ENCODE assay signal across 26 mouse cellular contexts in genomic region chr5:30717506-30717905, GRCm38 (mm10). TPM values are rescaled to one million over a fixed set of nuclear protein-coding genes. Genes with fewer than 3 reads are reported as not detected.
DNase-seq lines count a peak whose midpoint lies in the region; ATAC-seq and TF ChIP-seq lines count a peak whose summit lies in the region.
"Had no signal": no experiment of that assay in that cellular context is flagged by ENCODE, and none has a peak within 500 bp of the region (broad histone marks: within the 10 kb centered on the region; RNA-seq: fewer than 3 reads in every experiment).

No protein-coding gene starts in this region.

- no peak overlapping the region for H3K9ac ChIP-seq in hindbrain, postnatal 0 days (replicated peaks; ENCODE audit: low read length)
- no peak overlapping the region for H3K9ac ChIP-seq in midbrain, embryonic 13.5 days (replicated peaks)
- H3K9ac ChIP-seq in midbrain, embryonic 16.5 days (ENCODE audit: low read depth, low read length), result no peak overlapping the region
- peak overlapping the region; percentile 3; the same call in 1 of the 2 replicates for H3K9ac ChIP-seq in hindbrain, embryonic 14.5 days
- H3K9ac ChIP-seq: heart, embryonic 12.5 days; liver, embryonic 15.5 days; lung, embryonic 15.5 days had no signal

- H3K4me1 ChIP-seq in hindbrain, embryonic 10.5 days (replicated peaks), result peaks cover 71% of the 10 kb centered on the region
- H3K4me1 ChIP-seq in hindbrain, postnatal 0 days (ENCODE audit: insufficient read depth, low read length), result 0 out of 2 replicates have a peak, but pooled peaks cover 7% of the 10 kb centered on the region
- H3K4me1 ChIP-seq in midbrain, embryonic 13.5 days (replicated peaks), result peaks cover 58% of the 10 kb centered on the region
- H3K4me1 ChIP-seq in midbrain, embryonic 16.5 days (ENCODE audit: control insufficient read depth, insufficient read depth, low read length), result peaks cover 34% of the 10 kb centered on the region
- H3K4me1 ChIP-seq in hindbrain, embryonic 14.5 days (replicated peaks; ENCODE audit: control insufficient read depth, insufficient read depth, low read length), result peaks cover 36% of the 10 kb centered on the region

- peaks cover 13% of the 10 kb centered on the region for H3K27me3 ChIP-seq in hindbrain, embryonic 10.5 days (ENCODE audit: insufficient read depth, poor library complexity, severe bottlenecking)
- no peaks in the 10 kb centered on the region for H3K27me3 ChIP-seq in hindbrain, postnatal 0 days (ENCODE audit: insufficient read depth, low read length)
- no peaks in the 10 kb centered on the region for H3K27me3 ChIP-seq in midbrain, embryonic 13.5 days
- no peaks in the 10 kb centered on the region for H3K27me3 ChIP-seq in midbrain, embryonic 16.5 days (ENCODE audit: control insufficient read depth, insufficient read depth, low read depth, low read length)
- H3K27me3 ChIP-seq in hindbrain, embryonic 14.5 days (ENCODE audit: control insufficient read depth, insufficient read depth, low read length), result no peaks in the 10 kb centered on the region

- peaks cover 47% of the 10 kb centered on the region for H3K36me3 ChIP-seq in hindbrain, embryonic 10.5 days
- peaks cover 5% of the 10 kb centered on the region for H3K36me3 ChIP-seq in hindbrain, postnatal 0 days (ENCODE audit: insufficient read depth, low read length)
- H3K36me3 ChIP-seq in midbrain, embryonic 13.5 days, result peaks cover 23% of the 10 kb centered on the region
- H3K36me3 ChIP-seq in midbrain, embryonic 16.5 days (ENCODE audit: control insufficient read depth, insufficient read depth, low read length), result peaks cover 2% of the 10 kb centered on the region; the same call in 1 of the 2 replicates
- H3K36me3 ChIP-seq in hindbrain, embryonic 14.5 days (replicated peaks; ENCODE audit: control insufficient read depth, insufficient read depth), result peaks cover 28% of the 10 kb centered on the region
- H3K36me3 ChIP-seq: G1E; heart, embryonic 12.5 days; limb, embryonic 10.5 days; liver, embryonic 15.5 days; lung, embryonic 15.5 days had no signal

- WGBS in hindbrain, embryonic 10.5 days, result 89% methylated on average over 4 of the region's 4 CpGs
- WGBS in hindbrain, postnatal 0 days, result 79% methylated on average over 4 of the region's 4 CpGs
- 89% methylated on average over 4 of the region's 4 CpGs for WGBS in midbrain, embryonic 13.5 days
- 85% methylated on average over 4 of the region's 4 CpGs for WGBS in midbrain, embryonic 16.5 days
- 74% methylated on average over 4 of the region's 4 CpGs for WGBS in hindbrain, embryonic 14.5 days

- no peaks in the 10 kb centered on the region for H3K9me3 ChIP-seq in hindbrain, embryonic 10.5 days
- H3K9me3 ChIP-seq in hindbrain, postnatal 0 days (ENCODE audit: low read length), result no peaks in the 10 kb centered on the region
- H3K9me3 ChIP-seq in midbrain, embryonic 13.5 days, result no peaks in the 10 kb centered on the region
- no peaks in the 10 kb centered on the region for H3K9me3 ChIP-seq in midbrain, embryonic 16.5 days (replicated peaks; ENCODE audit: control insufficient read depth, low read length, poor library complexity, severe bottlenecking)
- H3K9me3 ChIP-seq in hindbrain, embryonic 14.5 days (ENCODE audit: control insufficient read depth, low read length), result no peaks in the 10 kb centered on the region
- H3K9me3 ChIP-seq: embryonic facial prominence, embryonic 10.5 days; G1E; heart, embryonic 12.5 days; limb, embryonic 10.5 days; liver, embryonic 15.5 days; lung, embryonic 15.5 days had no signal

- no peak overlapping the region for H3K4me2 ChIP-seq in hindbrain, postnatal 0 days (ENCODE audit: low read depth, low read length)
- no peak overlapping the region for H3K4me2 ChIP-seq in midbrain, embryonic 13.5 days (replicated peaks)
- no peak overlapping the region for H3K4me2 ChIP-seq in midbrain, embryonic 16.5 days (ENCODE audit: low read length)
- no peak overlapping the region for H3K4me2 ChIP-seq in hindbrain, embryonic 14.5 days (replicated peaks)
- H3K4me2 ChIP-seq: heart, embryonic 12.5 days; liver, embryonic 15.5 days; lung, embryonic 15.5 days had no signal

- no peak for ATAC-seq in hindbrain, postnatal 0 days
- no peak for ATAC-seq in midbrain, embryonic 13.5 days
- ATAC-seq in midbrain, embryonic 16.5 days, result no peak
- no peak for ATAC-seq in hindbrain, embryonic 14.5 days (ENCODE audit: low FRiP score)
- ATAC-seq: Patski had no signal

- H3K4me3 ChIP-seq in hindbrain, embryonic 10.5 days, result no peak overlapping the region
- no peak overlapping the region for H3K4me3 ChIP-seq in hindbrain, postnatal 0 days (ENCODE audit: low read length)
- H3K4me3 ChIP-seq in midbrain, embryonic 13.5 days (replicated peaks), result no peak overlapping the region
- H3K4me3 ChIP-seq in midbrain, embryonic 16.5 days (ENCODE audit: low read depth, low read length), result no peak overlapping the region
- H3K4me3 ChIP-seq in hindbrain, embryonic 14.5 days (replicated peaks; ENCODE audit: low read length), result no peak overlapping the region
- H3K4me3 ChIP-seq: heart, embryonic 12.5 days; limb, embryonic 10.5 days; liver, embryonic 15.5 days; lung, embryonic 15.5 days had no signal

- TF ChIP-seq CTCF in hindbrain, postnatal 0 days (IDR thresholded peaks at IDR 0.05; ENCODE audit: low read depth), result no peak

- peak overlapping the region; percentile 90 for H3K27ac ChIP-seq in hindbrain, embryonic 10.5 days
- no peak overlapping the region for H3K27ac ChIP-seq in hindbrain, postnatal 0 days
- peak overlapping the region; percentile 81 for H3K27ac ChIP-seq in midbrain, embryonic 13.5 days
- no peak overlapping the region for H3K27ac ChIP-seq in midbrain, embryonic 16.5 days (ENCODE audit: low read length)
- H3K27ac ChIP-seq in hindbrain, embryonic 14.5 days, result no peak overlapping the region
- H3K27ac ChIP-seq: limb, embryonic 10.5 days; liver, embryonic 15.5 days; lung, embryonic 15.5 days; macrophage had no signal

- DNase-seq in hindbrain, embryonic 10.5 days (ENCODE audit: low spot score), result no peak
- no peak for DNase-seq in hindbrain, postnatal 0 days (ENCODE audit: low spot score)
- no peak for DNase-seq in hindbrain, embryonic 14.5 days (ENCODE audit: low spot score)
- DNase-seq in embryo, embryonic 9.5 days (ENCODE audit: extremely low spot score), result no peak
- no peak for DNase-seq in kidney, adult 11 months
- DNase-seq: adrenal gland, postnatal 36 days; B cell, adult 2 months; cerebellum, adult 9-10 months; gastrocnemius, postnatal 14 days; heart, adult 18-20 months; heart, postnatal 10 days; kidney, adult 2 months; kidney, postnatal 10 days; liver; right cerebral cortex, postnatal 25 days had no signal

RNA-seq across cellular contexts. Expression of gene Dpysl5, which starts 6.1 kb away (rescaled TPM):
- polyA plus RNA-seq in hindbrain, embryonic 10.5 days (2016; fragmentation: Nextera tagmentation; extraction: Ambion mirVana), result 87.4 and 151 TPM in 2 replicates
- total RNA-seq in hindbrain, postnatal 0 days (2014; rRNA removed), result 261 and 286 TPM in 2 replicates
- polyA plus RNA-seq in hindbrain, postnatal 0 days (2015; fragmentation: Nextera tagmentation; extraction: Ambion mirVana), result 120 and 148 TPM in 2 replicates
- 195 and 200 TPM in 2 replicates for polyA plus RNA-seq in midbrain, embryonic 13.5 days (2015; fragmentation: Nextera tagmentation; extraction: Ambion mirVana)
- polyA plus RNA-seq in midbrain, embryonic 16.5 days (2015; fragmentation: Nextera tagmentation; extraction: Ambion mirVana), result 284 and 306 TPM in 2 replicates
- 202 and 220 TPM in 2 replicates for polyA plus RNA-seq in hindbrain, embryonic 14.5 days (2014; fragmentation: Nextera tagmentation; extraction: Ambion mirVana)
- total RNA-seq: common myeloid progenitor, adult 5-6 weeks had no signal
- polyA plus RNA-seq: G1E, macrophage had no signal

RNA-seq across cellular contexts. Expression of gene Cenpa, which starts 50.9 kb away (rescaled TPM):
- 409 and 440 TPM in 2 replicates for polyA plus RNA-seq in hindbrain, embryonic 10.5 days (2016; fragmentation: Nextera tagmentation; extraction: Ambion mirVana)
- total RNA-seq in hindbrain, postnatal 0 days (2014; rRNA removed), result 27.8 and 28.1 TPM in 2 replicates
- 53.4 and 63.2 TPM in 2 replicates for polyA plus RNA-seq in hindbrain, postnatal 0 days (2015; fragmentation: Nextera tagmentation; extraction: Ambion mirVana)
- 120 and 122 TPM in 2 replicates for polyA plus RNA-seq in midbrain, embryonic 13.5 days (2015; fragmentation: Nextera tagmentation; extraction: Ambion mirVana)
- 22.6 and 30.5 TPM in 2 replicates for polyA plus RNA-seq in midbrain, embryonic 16.5 days (2015; fragmentation: Nextera tagmentation; extraction: Ambion mirVana)
- 41.0 and 45.0 TPM in 2 replicates for polyA plus RNA-seq in hindbrain, embryonic 14.5 days (2014; fragmentation: Nextera tagmentation; extraction: Ambion mirVana)

Comparison
In these comparisons a context has a peak if more than half of its experiments do, and no peak if none do; other contexts are left out.
1. H3K27ac ChIP-seq: peak in hindbrain, embryonic 10.5 days (single experiment) and midbrain, embryonic 13.5 days (single experiment); none in hindbrain, postnatal 0 days (single experiment), midbrain, embryonic 16.5 days (single experiment) and hindbrain, embryonic 14.5 days (single experiment).